In the genomic region with DNA sequence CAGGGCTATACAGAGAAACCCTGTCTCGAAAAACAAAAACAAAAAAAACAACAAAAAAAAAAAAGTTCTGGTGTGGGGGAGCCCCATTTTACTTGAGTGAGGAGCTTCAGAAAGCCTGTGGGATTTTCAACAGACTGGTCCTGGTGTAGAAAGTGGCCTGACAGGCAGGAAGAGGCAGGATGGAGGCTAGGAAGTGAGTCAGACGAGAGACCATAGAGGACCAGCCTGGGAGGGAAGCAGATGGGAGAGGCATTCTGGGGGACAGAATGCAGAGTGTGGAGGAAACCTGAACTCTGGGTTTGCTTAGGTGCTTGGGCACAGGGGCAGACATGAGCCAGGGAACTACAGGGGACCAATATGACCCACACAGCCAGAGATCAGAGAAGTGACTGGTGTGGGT, we compare ENCODE assay signal across 18 mouse cellular contexts. TPM values are rescaled to one million over a fixed set of nuclear protein-coding genes. Genes with fewer than 3 reads are reported as not detected.
"Had no signal": no experiment of that assay in that cellular context is flagged by ENCODE, and none has a peak within 500 bp of the region (broad histone marks: within the 10 kb centered on the region; RNA-seq: fewer than 3 reads in every experiment).

No protein-coding gene starts in this region.

- H3K4me1 ChIP-seq: limb, embryonic 10.5 days; limb, embryonic 13.5 days; liver, embryonic 13.5 days; midbrain, embryonic 12.5 days had no signal

- H3K27ac ChIP-seq: limb, embryonic 10.5 days; limb, embryonic 13.5 days; midbrain, embryonic 12.5 days; stomach, postnatal 0 days had no signal

- DNase-seq: kidney, adult 18-20 months; kidney, postnatal 14 days; kidney, postnatal 4 days; liver; liver, embryonic 13.5 days; lung, embryonic 14.5 days; right cerebral cortex, postnatal 4 days; thymus, adult 2 months; thymus, postnatal 14 days; thymus, postnatal 4 days had no signal

- H3K4me3 ChIP-seq: limb, embryonic 10.5 days; limb, embryonic 13.5 days; liver, embryonic 13.5 days; midbrain, embryonic 12.5 days; myocyte had no signal

- H3K9ac ChIP-seq: limb, embryonic 13.5 days; liver, embryonic 13.5 days; lung, embryonic 14.5 days; midbrain, embryonic 12.5 days had no signal

- H3K36me3 ChIP-seq: limb, embryonic 10.5 days; limb, embryonic 13.5 days; liver, embryonic 13.5 days; midbrain, embryonic 12.5 days had no signal

- H3K4me2 ChIP-seq: limb, embryonic 13.5 days; liver, embryonic 13.5 days; lung, embryonic 14.5 days; midbrain, embryonic 12.5 days had no signal

- H3K27me3 ChIP-seq: limb, embryonic 13.5 days; liver, embryonic 13.5 days; midbrain, embryonic 12.5 days had no signal

- ATAC-seq: intestine, embryonic 16.5 days; lung, postnatal 0 days; midbrain, embryonic 16.5 days had no signal

- H3K9me3 ChIP-seq: limb, embryonic 10.5 days; liver, embryonic 13.5 days had no signal

RNA-seq across cellular contexts. Expression of gene Themis2, which starts 20.7 kb away (rescaled TPM):
- polyA plus RNA-seq: myocyte had no signal
